Mouse (Mus musculus) forebrain, postnatal 0 days (tissue): Measurements from ENCODE around the gene Srebf1. TPM values are rescaled to one million over a fixed set of nuclear protein-coding genes. Genes with fewer than 3 reads are reported as not detected.

Experiments used
- ATAC-seq: fragments of 200-750 bp; cut with Nextera tagmentation; 2 replicates; pipeline ENCODE4 v1.8.0; 2017; ENCODE audit warnings: mild to moderate bottlenecking, moderate library complexity
- DNase-seq: peaks from one replicate; pipeline ENCODE4 v3.0.0-alpha.2; 2015
- H3K27ac ChIP-seq: fragments of 300-500 bp; sonication (generic); 2 replicates; pipeline ENCODE4 v1.5.1; 2014; ENCODE audit warnings: low read depth, mild to moderate bottlenecking, antibody characterized with exemption, low read length, moderate library complexity, mixed read lengths
- H3K27me3 ChIP-seq: fragments of 300-500 bp; sonication (generic); 2 replicates; pipeline ENCODE4 v1.6.1; 2014; ENCODE audit warnings: mild to moderate bottlenecking, low read length, mixed read lengths; ENCODE audit not compliant: insufficient read depth
- H3K36me3 ChIP-seq: fragments of 300-500 bp; sonication (generic); 2 replicates; pipeline ENCODE4 v1.6.1; 2014; ENCODE audit warnings: mild to moderate bottlenecking, moderate library complexity; ENCODE audit not compliant: insufficient read depth
- H3K4me1 ChIP-seq: fragments of 300-500 bp; sonication (generic); 2 replicates; pipeline ENCODE4 v1.6.1; 2014; ENCODE audit warnings: antibody characterized with exemption; ENCODE audit not compliant: insufficient read depth
- H3K4me2 ChIP-seq: fragments of 300-500 bp; sonication (generic); 2 replicates; pipeline ENCODE4 v1.6.1; 2014; ENCODE audit warnings: low read depth, mild to moderate bottlenecking, moderate library complexity
- H3K4me3 ChIP-seq: fragments of 300-500 bp; sonication (generic); 2 replicates; pipeline ENCODE4 v1.5.1; 2014; ENCODE audit warnings: low read depth, low read length, mixed read lengths
- H3K9ac ChIP-seq: fragments of 300-500 bp; sonication (generic); 2 replicates; pipeline ENCODE4 v1.6.1; 2014; ENCODE audit warnings: mild to moderate bottlenecking
- H3K9me3 ChIP-seq: fragments of 300-500 bp; sonication (generic); 2 replicates; pipeline ENCODE4 v1.6.1; 2016; ENCODE audit warnings: low read length
- CTCF ChIP-seq: sonication (generic); IDR thresholded peaks from 2 replicates; pipeline ENCODE4 v1.5.1; 2016; ENCODE audit warnings: antibody characterized with exemption, control low read depth, low read depth
- WGBS: fragments of 180-500 bp; shearing (Covaris S2); extraction: QIAGEN DNeasy Blood & Tissue Kit; methylation state at CpG from one replicate; pipeline ENCODE4 v1.1.7; 2014; 5-methylcytosine and 5-hydroxymethylcytosine counted together
- polyA plus RNA-seq: library from polyadenylated mRNA; unstranded; fragments of >200 nt; fragmentation: Nextera tagmentation; extraction: Ambion mirVana; gene quantifications from 2 replicates; pipeline ENCODE4 v1.2.1, GENCODE M21; 2015
- total RNA-seq: library from RNA; depleted of rRNA; stranded (reverse); fragments of >200 nt; gene quantifications from 2 replicates; pipeline ENCODE4 v1.2.3, GENCODE M21; 2014

The Srebf1 gene
- total and polyA plus RNA-seq, 2 experiments from 2014 or later, result 32.8 to 70.7 TPM

DNA sequence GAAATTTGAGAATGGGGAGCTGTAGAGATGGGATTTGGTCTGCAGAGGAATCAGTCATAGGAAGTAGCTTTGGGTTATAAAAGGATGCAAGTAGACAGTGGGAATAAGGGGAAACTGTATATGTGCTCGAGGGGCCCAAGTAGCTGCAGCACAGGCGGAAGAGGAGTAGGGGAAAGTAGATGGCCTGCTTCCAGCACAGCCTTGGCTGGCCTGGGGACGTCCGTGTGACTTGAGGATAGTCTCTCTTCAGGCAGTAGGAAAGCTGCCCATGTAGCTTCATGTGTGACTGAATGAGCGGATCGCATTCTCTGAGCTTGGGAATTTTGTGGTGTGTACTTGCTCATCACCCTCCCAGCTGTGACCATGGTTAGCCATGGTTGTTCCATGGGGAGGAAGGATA, 57.9 kb downstream of the Srebf1 start:
- Histone ChIP-seq H3K4me2 (no peak overlapping the region), H3K4me1 (peaks cover 26% of the 10 kb centered on the region; the same call in 1 of the 2 replicates), H3K9ac (no peak overlapping the region), H3K27me3 (no peaks in the 10 kb centered on the region), H3K36me3 (no peaks in the 10 kb centered on the region), H3K9me3 (no peaks in the 10 kb centered on the region), H3K27ac (no peak overlapping the region), H3K4me3 (no peak overlapping the region)
- 74% methylated on average over 6 of the region's 6 CpGs for WGBS
- no peak for TF ChIP-seq CTCF
- ATAC-seq, result no peak
- DNase-seq, result no peak

DNA sequence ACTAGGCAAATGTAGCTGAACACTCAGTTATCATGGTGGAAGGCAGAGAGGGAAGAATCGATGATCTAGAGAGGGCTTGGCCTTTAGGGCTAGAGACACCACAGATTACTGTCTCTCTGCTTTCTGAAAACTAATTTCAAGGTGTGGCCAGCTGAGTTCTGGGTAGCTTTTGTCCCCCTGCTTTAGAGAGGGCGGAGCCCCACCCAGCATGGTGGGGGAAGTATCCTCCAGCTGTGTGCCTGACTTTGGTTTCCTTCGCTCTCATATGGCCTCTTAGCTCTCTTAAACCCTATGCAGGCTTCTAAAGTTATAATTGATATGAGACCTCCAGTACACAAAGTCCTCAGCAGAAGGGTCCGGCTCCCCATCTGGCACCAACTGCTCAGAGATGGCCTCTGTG, 59.0 kb downstream of the Srebf1 start:
- Histone ChIP-seq H3K4me3 (no peak overlapping the region), H3K4me1 (peaks cover 21% of the 10 kb centered on the region; the same call in 1 of the 2 replicates), H3K36me3 (no peaks in the 10 kb centered on the region), H3K27ac (no peak overlapping the region), H3K9me3 (no peaks in the 10 kb centered on the region), H3K27me3 (no peaks in the 10 kb centered on the region), H3K4me2 (no peak overlapping the region), H3K9ac (no peak overlapping the region)
- 94% methylated on average over 4 of the region's 4 CpGs for WGBS
- DNase-seq, result no peak
- TF ChIP-seq CTCF, result no peak
- no peak for ATAC-seq

DNA sequence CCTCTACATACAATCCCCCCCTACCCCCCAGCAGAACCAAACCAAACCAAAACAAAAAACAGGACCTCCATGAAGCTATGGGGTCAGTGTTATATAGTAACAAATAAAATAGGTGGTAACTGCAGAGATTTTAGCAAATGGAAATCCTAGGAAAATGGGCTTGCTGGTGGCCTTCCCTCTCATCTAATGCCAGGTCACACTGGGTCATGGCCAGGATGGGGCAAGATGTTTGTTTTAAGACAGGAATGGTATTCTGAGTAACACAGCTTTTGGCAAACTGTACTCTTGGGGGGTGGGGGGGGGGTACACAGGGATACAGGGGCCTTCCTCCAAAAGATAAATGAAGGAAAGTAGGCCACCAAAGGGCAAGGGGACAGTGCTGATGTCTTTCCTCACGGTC, 59.8 kb downstream of the Srebf1 start:
- H3K27ac ChIP-seq, result peak overlapping the region; percentile 21; the same call in 1 of the 2 replicates
- H3K4me2 ChIP-seq, result no peak overlapping the region
- H3K4me3 ChIP-seq, result no peak overlapping the region
- H3K27me3 ChIP-seq, result no peaks in the 10 kb centered on the region
- no peak for TF ChIP-seq CTCF
- WGBS, result 90% methylated on average over 1 of the region's 1 CpGs
- no peaks in the 10 kb centered on the region for H3K36me3 ChIP-seq
- H3K9me3 ChIP-seq, result no peaks in the 10 kb centered on the region
- no peak overlapping the region for H3K9ac ChIP-seq
- peaks cover 24% of the 10 kb centered on the region; the same call in 1 of the 2 replicates for H3K4me1 ChIP-seq
- DNase-seq, result no peak
- ATAC-seq, result no peak

DNA sequence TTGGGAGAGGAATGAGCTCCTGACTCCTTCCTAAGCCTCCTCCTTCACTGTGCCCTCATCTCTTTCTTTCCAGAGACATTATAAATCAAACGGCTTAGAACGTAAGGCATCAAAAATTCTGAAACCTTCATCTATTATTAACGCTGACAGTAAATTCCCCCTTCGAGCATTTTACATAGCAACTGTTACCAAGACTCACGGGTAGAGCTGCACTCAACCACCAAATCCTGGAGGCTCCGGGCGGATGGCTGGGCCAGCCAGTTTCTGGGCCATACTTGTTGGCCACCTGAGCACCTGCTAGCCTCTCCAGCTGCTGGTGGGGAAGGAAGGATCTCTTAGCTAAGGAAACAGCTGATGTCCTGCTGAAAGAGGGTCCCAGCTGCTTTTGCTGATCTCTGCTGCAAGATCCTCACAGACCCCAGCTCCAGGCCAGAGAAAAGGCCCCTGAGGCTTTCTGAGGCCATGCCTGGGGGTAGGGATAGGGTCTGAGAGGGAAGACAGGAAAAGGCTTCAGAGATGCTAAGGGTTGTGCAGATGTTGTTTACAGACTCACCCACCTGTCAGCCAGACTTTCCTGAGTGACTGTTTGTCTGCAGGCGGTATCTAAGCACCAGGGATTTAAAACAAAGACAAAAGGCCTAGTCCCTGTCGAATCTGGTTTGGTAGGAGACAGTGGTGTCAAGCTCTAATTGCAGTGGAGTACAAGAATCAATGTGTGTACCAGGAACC, 61.1 kb downstream of the Srebf1 start:
- Histone ChIP-seq H3K27ac (peak overlapping the region; percentile 87), H3K9me3 (no peaks in the 10 kb centered on the region), H3K4me3 (no peak overlapping the region), H3K9ac (peak overlapping the region; percentile 18), H3K4me1 (peaks cover 23% of the 10 kb centered on the region; the same call in 1 of the 2 replicates), H3K27me3 (no peaks in the 10 kb centered on the region), H3K36me3 (no peaks in the 10 kb centered on the region), H3K4me2 (no peak overlapping the region)
- DNase-seq, result no peak
- 34% methylated on average over 9 of the region's 9 CpGs for WGBS
- peak; percentile 78 for ATAC-seq
- TF ChIP-seq CTCF, result no peak

DNA sequence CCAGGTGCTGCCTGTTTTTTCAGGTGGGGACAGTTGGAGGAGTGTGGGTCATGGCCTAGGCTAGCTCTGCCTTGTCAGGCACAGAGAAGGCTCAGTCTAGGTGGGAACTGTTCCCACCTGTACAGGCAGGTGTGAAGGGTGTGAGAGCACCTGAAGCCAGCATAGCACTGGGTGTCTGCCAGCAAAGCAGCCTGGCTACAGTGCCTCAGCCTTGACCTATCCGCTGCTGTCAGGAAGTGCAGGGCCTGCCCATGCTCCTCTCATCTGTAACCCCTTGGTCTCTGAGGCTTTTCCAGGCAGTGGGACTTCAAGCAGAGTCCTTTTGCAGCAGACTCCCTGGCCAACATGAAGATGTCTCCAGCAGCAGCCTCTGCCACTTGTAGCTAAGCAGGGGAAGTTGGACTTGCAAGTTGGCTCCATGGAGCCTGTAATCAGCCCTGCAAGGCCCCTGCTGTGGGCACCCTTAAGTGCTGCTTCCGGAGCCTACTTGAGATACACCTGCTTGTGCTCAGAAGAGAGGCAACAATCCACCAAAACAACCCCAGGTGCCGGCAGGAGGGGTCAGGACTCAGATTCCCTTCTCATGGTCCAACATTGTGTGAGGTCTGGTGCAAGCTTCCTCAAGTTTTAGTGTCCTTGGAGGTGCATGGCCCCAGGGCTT, 61.8 kb downstream of the Srebf1 start:
- no peak overlapping the region for H3K4me3 ChIP-seq
- H3K36me3 ChIP-seq, result no peaks in the 10 kb centered on the region
- H3K27ac ChIP-seq, result peak overlapping the region; percentile 87
- H3K4me2 ChIP-seq, result no peak overlapping the region
- ATAC-seq (no peak), DNase-seq (no peak)
- no peak for TF ChIP-seq CTCF
- H3K27me3 ChIP-seq, result no peaks in the 10 kb centered on the region
- peaks cover 17% of the 10 kb centered on the region; the same call in 1 of the 2 replicates for H3K4me1 ChIP-seq
- H3K9ac ChIP-seq, result no peak overlapping the region
- 70% methylated on average over 3 of the region's 3 CpGs for WGBS
- no peaks in the 10 kb centered on the region for H3K9me3 ChIP-seq

DNA sequence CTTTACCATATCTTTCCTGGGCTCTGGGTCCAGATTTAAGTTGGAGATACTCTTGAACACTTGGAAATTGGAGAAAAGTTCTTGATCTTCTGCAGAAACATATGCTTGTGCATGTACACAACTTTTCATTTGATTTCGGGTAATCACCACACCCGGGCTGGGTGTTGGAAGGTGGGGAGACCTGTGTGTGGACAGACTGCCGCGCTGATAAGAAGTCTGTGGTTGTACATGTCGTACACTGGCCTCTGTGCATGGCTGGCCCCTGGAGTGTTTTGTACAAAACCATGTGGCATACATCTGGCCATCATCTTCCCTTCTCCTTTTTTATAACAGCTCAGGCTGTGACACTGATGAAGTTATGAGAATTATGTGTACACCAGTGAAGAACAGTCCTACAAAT, 62.4 kb downstream of the Srebf1 start:
- Histone ChIP-seq H3K27me3 (no peaks in the 10 kb centered on the region), H3K4me2 (no peak overlapping the region), H3K9ac (no peak overlapping the region), H3K9me3 (no peaks in the 10 kb centered on the region), H3K36me3 (no peaks in the 10 kb centered on the region), H3K4me3 (no peak overlapping the region), H3K4me1 (peaks cover 17% of the 10 kb centered on the region; the same call in 1 of the 2 replicates), H3K27ac (peak overlapping the region; percentile 87)
- DNase-seq, result no peak
- ATAC-seq, result no peak
- WGBS, result 97% methylated on average over 5 of the region's 5 CpGs
- no peak for TF ChIP-seq CTCF

DNA sequence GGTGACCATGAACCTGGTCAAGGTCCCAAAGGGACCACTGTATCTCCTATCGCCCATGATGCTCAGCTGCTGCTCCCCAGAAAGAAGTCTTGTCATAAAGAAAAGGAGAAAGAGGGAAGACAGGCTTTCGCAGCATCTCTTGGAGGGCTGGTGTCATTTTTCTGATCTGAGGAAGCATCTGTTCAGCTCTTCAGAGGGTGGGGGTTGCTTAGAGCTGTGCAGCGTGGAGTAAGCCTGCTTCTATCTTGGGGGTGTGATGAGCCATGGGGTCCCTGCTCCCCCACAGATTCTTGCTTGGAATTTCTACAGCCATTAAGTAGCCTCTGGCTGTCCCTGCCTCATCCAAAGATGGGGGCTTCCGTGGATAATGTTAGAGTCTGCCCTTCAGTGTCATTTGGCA, 64.1 kb downstream of the Srebf1 start:
- 71% methylated on average over 4 of the region's 4 CpGs for WGBS
- no peak overlapping the region for H3K9ac ChIP-seq
- peaks cover 17% of the 10 kb centered on the region; the same call in 1 of the 2 replicates for H3K4me1 ChIP-seq
- ATAC-seq, result 0 out of 2 replicates have a peak, but pooled peaks have one; percentile 39
- H3K36me3 ChIP-seq, result no peaks in the 10 kb centered on the region
- H3K9me3 ChIP-seq, result no peaks in the 10 kb centered on the region
- no peaks in the 10 kb centered on the region for H3K27me3 ChIP-seq
- no peak overlapping the region for H3K4me3 ChIP-seq
- TF ChIP-seq CTCF, result no peak
- no peak overlapping the region for H3K4me2 ChIP-seq
- no peak overlapping the region for H3K27ac ChIP-seq
- DNase-seq, result no peak
